Mouse (Mus musculus) liver, embryonic 16.5 days (tissue): ENCODE measurements around the gene Nap1l5. TPM values are rescaled to one million over a fixed set of nuclear protein-coding genes. Genes with fewer than 3 reads are reported as not detected.

ENCODE experiments used
- ATAC-seq: fragments of 200-750 bp; cut with Nextera tagmentation; 2 replicates; pipeline ENCODE4 v1.8.0; 2017; ENCODE audit warnings: low read depth, mild to moderate bottlenecking, moderate number of reproducible peaks, moderate library complexity
- H3K27ac ChIP-seq: fragments of 300-500 bp; sonication (generic); 2 replicates; pipeline ENCODE4 v1.5.1; 2014; ENCODE audit warnings: mild to moderate bottlenecking, low read length
- H3K27me3 ChIP-seq: fragments of 300-500 bp; sonication (generic); 2 replicates; pipeline ENCODE4 v1.6.1; 2014; ENCODE audit warnings: low read depth, low read length, mixed read lengths; ENCODE audit not compliant: control insufficient read depth, insufficient read depth
- H3K36me3 ChIP-seq: fragments of 300-500 bp; sonication (generic); 2 replicates; pipeline ENCODE4 v1.6.1; 2014; ENCODE audit warnings: mild to moderate bottlenecking; ENCODE audit not compliant: control insufficient read depth, insufficient read depth
- H3K4me1 ChIP-seq: fragments of 300-500 bp; sonication (generic); 2 replicates; pipeline ENCODE4 v1.6.1; 2014; ENCODE audit warnings: low read depth, low read length, mixed read lengths; ENCODE audit not compliant: control insufficient read depth
- H3K4me2 ChIP-seq: fragments of 300-500 bp; sonication (generic); 2 replicates; pipeline ENCODE4 v1.6.1; 2014; ENCODE audit warnings: low read depth, low read length, mixed read lengths
- H3K4me3 ChIP-seq: fragments of 300-500 bp; sonication (generic); 2 replicates; pipeline ENCODE4 v1.5.1; 2014; ENCODE audit warnings: low read depth, mild to moderate bottlenecking, low read length
- H3K9ac ChIP-seq: fragments of 300-500 bp; sonication (generic); 2 replicates; pipeline ENCODE4 v1.6.1; 2014; ENCODE audit warnings: low read depth, low read length
- H3K9me3 ChIP-seq: fragments of 300-500 bp; sonication (generic); replicated peaks from 2 replicates; pipeline ENCODE4 v1.6.1; 2016; ENCODE audit warnings: low read length; ENCODE audit not compliant: control insufficient read depth
- WGBS: fragments of 180-500 bp; shearing (Covaris S2); extraction: QIAGEN DNeasy Blood & Tissue Kit; methylation state at CpG from one replicate; pipeline ENCODE4 v1.1.7; 2014; ENCODE audit not compliant: insufficient replicate concordance; 5-methylcytosine and 5-hydroxymethylcytosine counted together
- polyA plus RNA-seq: library from polyadenylated mRNA; unstranded; fragments of >200 nt; fragmentation: Nextera tagmentation; extraction: Ambion mirVana; gene quantifications from 2 replicates; pipeline ENCODE4 v1.2.1, GENCODE M21; 2015

The Nap1l5 gene
- polyA plus RNA-seq: 0.13 and 0.21 TPM in 2 replicates

GRCm38 (mm10) chr6:58906852-58907261 is at the start of gene Nap1l5:
Nap1l5 (minus strand) TSS chr6:58907076.
- ATAC-seq: no peak
- H3K36me3 ChIP-seq: no peaks in the 10 kb centered on the region

GRCm38 (mm10) chr6:58951128-58951992 is 44.5 kb upstream of the Nap1l5 start:
- H3K9ac ChIP-seq: no peak overlapping the region
- no peak overlapping the region for H3K27ac ChIP-seq
- no peaks in the 10 kb centered on the region for H3K27me3 ChIP-seq
- H3K4me3 ChIP-seq: no peak overlapping the region
- no peaks in the 10 kb centered on the region; the same call in 1 of the 2 replicates for H3K36me3 ChIP-seq
- 31% methylated on average over 2 of the region's 2 CpGs for WGBS
- H3K4me1 ChIP-seq: no peaks in the 10 kb centered on the region
- ATAC-seq: no peak; the same call in 1 of the 2 replicates
- no peaks in the 10 kb centered on the region for H3K9me3 ChIP-seq
- H3K4me2 ChIP-seq: no peak overlapping the region

More at GRCm38 (mm10) chr6:58906852-58907261, at the start of gene Nap1l5:
- peak within 1 kb of the TSS; percentile 8; the same call in 1 of the 2 replicates for H3K4me3 ChIP-seq
- no peak within 1 kb of the TSS for H3K27ac ChIP-seq
- H3K9me3 ChIP-seq: no peaks in the 10 kb centered on the region
- H3K9ac ChIP-seq: no peak within 1 kb of the TSS
- no peaks in the 10 kb centered on the region; the same call in 1 of the 2 replicates for H3K27me3 ChIP-seq
- 47% methylated on average over 34 of the region's 34 CpGs for WGBS
- H3K4me2 ChIP-seq: peak within 1 kb of the TSS; percentile 34; the same call in 1 of the 2 replicates
- H3K4me1 ChIP-seq: no peaks in the 10 kb centered on the region

GRCm38 (mm10) chr6:58950410-58950809 is 43.5 kb upstream of the Nap1l5 start:
- H3K4me1 ChIP-seq: no peaks in the 10 kb centered on the region
- H3K9ac ChIP-seq: no peak overlapping the region
- H3K36me3 ChIP-seq: no peaks in the 10 kb centered on the region; the same call in 1 of the 2 replicates
- H3K4me2 ChIP-seq: no peak overlapping the region
- H3K27ac ChIP-seq: no peak overlapping the region
- H3K9me3 ChIP-seq: no peaks in the 10 kb centered on the region
- H3K27me3 ChIP-seq: no peaks in the 10 kb centered on the region
- no peak for ATAC-seq
- H3K4me3 ChIP-seq: no peak overlapping the region
- WGBS: 73% methylated on average over 1 of the region's 1 CpGs

DNA sequence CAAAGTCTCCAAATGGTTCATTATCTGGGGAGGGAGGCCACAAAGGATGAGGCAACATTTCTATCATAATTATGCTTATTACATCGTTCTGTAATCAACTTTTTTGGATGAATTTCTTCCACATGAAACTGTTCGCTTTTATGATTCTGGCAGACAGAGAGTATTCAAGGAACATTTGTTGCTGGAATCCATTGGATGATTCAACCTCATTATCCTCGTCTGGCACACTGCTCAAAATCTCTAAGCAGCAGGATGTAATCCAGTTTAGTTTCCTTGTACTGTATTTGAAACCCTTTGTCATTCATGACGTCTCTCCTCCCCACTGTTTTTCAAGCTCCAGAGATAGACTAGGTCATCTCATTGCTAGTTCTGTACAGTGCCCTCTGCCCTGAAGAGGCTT is 40.0 kb upstream of the Nap1l5 start:
- no peak for ATAC-seq
- no peaks in the 10 kb centered on the region; the same call in 1 of the 2 replicates for H3K36me3 ChIP-seq

DNA sequence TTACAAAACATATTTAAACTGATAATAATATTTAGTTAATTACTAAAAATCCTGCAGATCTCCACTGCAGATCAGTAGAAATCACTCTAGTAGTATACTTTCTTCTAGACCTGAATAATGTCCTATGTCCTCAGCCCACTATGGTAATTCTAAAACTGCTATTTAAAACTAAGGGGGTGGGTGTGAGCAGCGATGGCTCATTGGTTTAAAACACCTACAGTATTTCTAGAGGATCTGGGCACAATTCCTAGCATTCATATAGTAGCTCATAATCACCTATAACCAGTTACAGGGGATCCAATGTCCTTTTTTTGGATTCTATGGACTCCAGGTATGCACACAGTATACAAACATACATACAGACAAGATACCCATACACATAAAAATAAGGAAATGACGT is 39.4 kb upstream of the Nap1l5 start:
- Histone ChIP-seq H3K27ac (no peak overlapping the region), H3K36me3 (no peaks in the 10 kb centered on the region; the same call in 1 of the 2 replicates), H3K27me3 (no peaks in the 10 kb centered on the region), H3K4me2 (no peak overlapping the region), H3K4me3 (no peak overlapping the region), H3K4me1 (no peaks in the 10 kb centered on the region), H3K9ac (no peak overlapping the region), H3K9me3 (no peaks in the 10 kb centered on the region)
- WGBS: 40% methylated on average over 2 of the region's 2 CpGs
- ATAC-seq: no peak

More for the DNA sequence above, 40.0 kb upstream of the Nap1l5 start:
- no peaks in the 10 kb centered on the region for H3K9me3 ChIP-seq
- H3K4me1 ChIP-seq: no peaks in the 10 kb centered on the region
- no peak overlapping the region for H3K27ac ChIP-seq
- WGBS: 53% methylated on average over 4 of the region's 4 CpGs
- H3K4me3 ChIP-seq: no peak overlapping the region
- H3K4me2 ChIP-seq: no peak overlapping the region
- no peak overlapping the region for H3K9ac ChIP-seq
- no peaks in the 10 kb centered on the region for H3K27me3 ChIP-seq

GRCm38 (mm10) chr6:58943958-58944357 is 37.1 kb upstream of the Nap1l5 start:
- Histone ChIP-seq H3K9ac (no peak overlapping the region), H3K27ac (no peak overlapping the region), H3K27me3 (no peaks in the 10 kb centered on the region), H3K9me3 (no peaks in the 10 kb centered on the region), H3K4me3 (no peak overlapping the region), H3K4me1 (no peaks in the 10 kb centered on the region), H3K4me2 (no peak overlapping the region), H3K36me3 (no peaks in the 10 kb centered on the region)
- WGBS: 36% methylated on average over 3 of the region's 3 CpGs
- ATAC-seq: no peak

GRCm38 (mm10) chr6:58942276-58942675 is 35.4 kb upstream of the Nap1l5 start:
- Histone ChIP-seq H3K4me2 (no peak overlapping the region), H3K4me3 (no peak overlapping the region), H3K27me3 (no peaks in the 10 kb centered on the region), H3K9me3 (no peaks in the 10 kb centered on the region), H3K27ac (no peak overlapping the region), H3K4me1 (no peaks in the 10 kb centered on the region), H3K9ac (no peak overlapping the region), H3K36me3 (no peaks in the 10 kb centered on the region)
- 66% methylated on average over 2 of the region's 2 CpGs for WGBS
- ATAC-seq: no peak

- ATAC-seq: no peak
- Histone ChIP-seq H3K9ac (no peak overlapping the region), H3K4me3 (no peak overlapping the region), H3K27me3 (no peaks in the 10 kb centered on the region), H3K4me2 (no peak overlapping the region), H3K4me1 (no peaks in the 10 kb centered on the region), H3K36me3 (no peaks in the 10 kb centered on the region), H3K27ac (no peak overlapping the region), H3K9me3 (no peaks in the 10 kb centered on the region)
These were observed 30.9 kb upstream of the Nap1l5 start for GRCm38 (mm10) chr6:58937726-58938125.

GRCm38 (mm10) chr6:58934144-58934543 is 27.3 kb upstream of the Nap1l5 start:
- Histone ChIP-seq H3K4me2 (no peak overlapping the region), H3K9me3 (no peaks in the 10 kb centered on the region), H3K4me1 (no peaks in the 10 kb centered on the region), H3K36me3 (no peaks in the 10 kb centered on the region), H3K27me3 (no peaks in the 10 kb centered on the region), H3K9ac (no peak overlapping the region), H3K4me3 (no peak overlapping the region), H3K27ac (no peak overlapping the region)
- ATAC-seq: no peak
- 69% methylated on average over 4 of the region's 4 CpGs for WGBS
